Mouse (Mus musculus) lung, postnatal 25 days (tissue): ENCODE measurements around the gene Neu1.
"Not testable (repeated sequence)": the region's sequence is repeated elsewhere in the genome, so short reads cannot be mapped to it uniquely, and the experiment has no call there.

Source experiments
- DNase-seq: peaks from one replicate; pipeline ENCODE4 v3.0.0; 2022; ENCODE audit warnings: low spot score

Neu1 gene

GRCm38 (mm10) chr17:34948721-34949552, 17.9 kb downstream of the Neu1 start:
- not testable (repeated sequence) for DNase-seq

- no peak for DNase-seq
Observed at GRCm38 (mm10) chr17:34949553-34949969, 18.5 kb downstream of the Neu1 start.

GRCm38 (mm10) chr17:34950514-34951455, 19.7 kb downstream of the Neu1 start:
- DNase-seq: no peak

GRCm38 (mm10) chr17:34951636-34952377, 20.8 kb downstream of the Neu1 start:
- no peak for DNase-seq

- peak; percentile 74 for DNase-seq
Observed at GRCm38 (mm10) chr17:34952378-34953040, 21.5 kb downstream of the Neu1 start.

- DNase-seq: no peak
Observed at GRCm38 (mm10) chr17:34953258-34953657, 22.2 kb downstream of the Neu1 start.

- no peak for DNase-seq
Observed at GRCm38 (mm10) chr17:34953904-34954303, 22.9 kb downstream of the Neu1 start.

GRCm38 (mm10) chr17:34954831-34955230, 23.8 kb downstream of the Neu1 start:
- no peak for DNase-seq

- DNase-seq: no peak
Observed at GRCm38 (mm10) chr17:34955884-34956283, 24.8 kb downstream of the Neu1 start.

- no peak for DNase-seq
Observed at GRCm38 (mm10) chr17:34956340-34956739, 25.3 kb downstream of the Neu1 start.

GRCm38 (mm10) chr17:34957291-34957690, 26.2 kb downstream of the Neu1 start:
- DNase-seq: not testable (repeated sequence)

- not testable (repeated sequence) for DNase-seq
Observed at GRCm38 (mm10) chr17:34957966-34958365, 26.9 kb downstream of the Neu1 start.

- DNase-seq: not testable (repeated sequence)
Observed at GRCm38 (mm10) chr17:34958734-34959129, 27.7 kb downstream of the Neu1 start.

GRCm38 (mm10) chr17:34959130-34959778, 28.2 kb downstream of the Neu1 start, which contains the start of gene Hspa1b:
Gene Hspa1b (minus strand): TSS chr17:34959238.
- DNase-seq: peak; percentile 89

GRCm38 (mm10) chr17:34959881-34960515, 28.9 kb downstream of the Neu1 start:
- DNase-seq: peak; percentile 49

GRCm38 (mm10) chr17:34960702-34961493, 29.8 kb downstream of the Neu1 start:
- no peak for DNase-seq

GRCm38 (mm10) chr17:34962125-34962524, 31.1 kb downstream of the Neu1 start:
- no peak for DNase-seq

GRCm38 (mm10) chr17:34962841-34963240, 31.8 kb downstream of the Neu1 start:
- DNase-seq: no peak

GRCm38 (mm10) chr17:34964640-34965049, 33.6 kb downstream of the Neu1 start:
- DNase-seq: no peak
